22 mouse cellular contexts compared by ENCODE assay signal in genomic region chr19:34851161-34851560, GRCm38 (mm10).
"Had no signal": no experiment of that assay in that cellular context is flagged by ENCODE, and none has a peak within 500 bp of the region (broad histone marks: within the 10 kb centered on the region; RNA-seq: fewer than 3 reads in every experiment).

No protein-coding gene starts in this region.

- H3K36me3 ChIP-seq: heart, embryonic 10.5 days; heart, embryonic 13.5 days; heart, embryonic 15.5 days; hindbrain, embryonic 13.5 days; hindbrain, embryonic 15.5 days; limb, embryonic 13.5 days; limb, embryonic 15.5 days; liver, embryonic 12.5 days had no signal

- H3K27ac ChIP-seq: heart, embryonic 10.5 days; heart, embryonic 13.5 days; heart, embryonic 15.5 days; hindbrain, embryonic 13.5 days; hindbrain, embryonic 15.5 days; hindbrain, postnatal 0 days; limb, embryonic 13.5 days; limb, embryonic 15.5 days; liver, embryonic 12.5 days; liver, embryonic 14.5 days had no signal

- H3K4me2 ChIP-seq: heart, embryonic 13.5 days; heart, embryonic 15.5 days; hindbrain, embryonic 13.5 days; hindbrain, embryonic 15.5 days; limb, embryonic 13.5 days; limb, embryonic 15.5 days; liver, embryonic 12.5 days had no signal

- ATAC-seq: hindbrain, postnatal 0 days; intestine, embryonic 16.5 days; liver, embryonic 12.5 days had no signal

- H3K9ac ChIP-seq: heart, embryonic 13.5 days; heart, embryonic 15.5 days; hindbrain, embryonic 13.5 days; hindbrain, embryonic 15.5 days; limb, embryonic 13.5 days; limb, embryonic 15.5 days; liver, embryonic 12.5 days; liver, embryonic 14.5 days had no signal

- H3K4me3 ChIP-seq: heart, embryonic 10.5 days; heart, embryonic 13.5 days; heart, embryonic 15.5 days; hindbrain, embryonic 13.5 days; hindbrain, embryonic 15.5 days; limb, embryonic 13.5 days; limb, embryonic 15.5 days; liver, embryonic 12.5 days had no signal

- H3K4me1 ChIP-seq: limb, embryonic 15.5 days had no signal

- DNase-seq: gastrocnemius, postnatal 14 days; gastrocnemius, postnatal 36 days; heart, adult 11 months; heart, postnatal 10 days; heart, postnatal 36 days; kidney, postnatal 10 days; kidney, postnatal 25 days; layer of hippocampus, adult 9-11 months; layer of hippocampus, postnatal 36 days; left cerebral cortex, postnatal 4 days; lung, adult 18-20 months had no signal

- H3K27me3 ChIP-seq: heart, embryonic 13.5 days; heart, embryonic 15.5 days; hindbrain, embryonic 13.5 days; hindbrain, embryonic 15.5 days; limb, embryonic 13.5 days; limb, embryonic 15.5 days; liver, embryonic 12.5 days had no signal

- H3K9me3 ChIP-seq: heart, embryonic 10.5 days; heart, embryonic 13.5 days; heart, embryonic 15.5 days; hindbrain, embryonic 13.5 days; hindbrain, embryonic 15.5 days; limb, embryonic 13.5 days; limb, embryonic 15.5 days; liver, embryonic 12.5 days had no signal
